Mouse (Mus musculus) olfactory bulb, adult 2 months (tissue): ENCODE results near the gene Hnf1a. TPM values are rescaled to one million over a fixed set of nuclear protein-coding genes. Genes with fewer than 3 reads are reported as not detected.
"Not testable (repeated sequence)": the region's sequence is repeated elsewhere in the genome, so short reads cannot be mapped to it uniquely, and the experiment has no call there.

Experiments
- H3K27ac ChIP-seq: fragments of 200-500 bp; 2 replicates; pipeline ENCODE4 v1.5.1; 2012; ENCODE audit warnings: low read depth, low read length; ENCODE audit not compliant: insufficient read depth
- H3K4me1 ChIP-seq: fragments of 200-500 bp; 2 replicates; pipeline ENCODE4 v1.6.1; 2012; ENCODE audit warnings: low read length; ENCODE audit not compliant: control insufficient read depth, insufficient read depth
- H3K4me3 ChIP-seq: fragments of 200-500 bp; 2 replicates; pipeline ENCODE4 v1.5.1; 2012; ENCODE audit warnings: mild to moderate bottlenecking, low read depth, low read length, moderate library complexity; ENCODE audit not compliant: insufficient read depth
- CTCF ChIP-seq: fragments of 200-500 bp; IDR thresholded peaks from 2 replicates; pipeline ENCODE4 v1.5.1; 2012; ENCODE audit warnings: low read depth, mild to moderate bottlenecking, low read length, moderate library complexity; ENCODE audit not compliant: insufficient read depth
- POLR2A ChIP-seq: fragments of 200-500 bp; IDR thresholded peaks from 2 replicates; pipeline ENCODE4 v1.6.1; 2012; ENCODE audit warnings: mild to moderate bottlenecking, low read depth, low read length, moderate library complexity; ENCODE audit not compliant: insufficient read depth
- whole genome bisulfite sequencing: fragments of 180-500 bp; shearing (Covaris S2); methylation state at CpG from one replicate; pipeline ENCODE4 v1.1.7; 2018; 5-methylcytosine and 5-hydroxymethylcytosine counted together
- polyA plus RNA-seq: library from polyadenylated mRNA; stranded (reverse); fragments of >200 nt; gene quantifications from 2 replicates; pipeline ENCODE4 v1.2.4, GENCODE M21; 2012; ENCODE audit warnings: low replicate concordance; ENCODE audit not compliant: missing spikeins, insufficient read depth, insufficient read length

The Hnf1a gene
- polyA plus RNA-seq, 1 experiment, result not detected

DNA sequence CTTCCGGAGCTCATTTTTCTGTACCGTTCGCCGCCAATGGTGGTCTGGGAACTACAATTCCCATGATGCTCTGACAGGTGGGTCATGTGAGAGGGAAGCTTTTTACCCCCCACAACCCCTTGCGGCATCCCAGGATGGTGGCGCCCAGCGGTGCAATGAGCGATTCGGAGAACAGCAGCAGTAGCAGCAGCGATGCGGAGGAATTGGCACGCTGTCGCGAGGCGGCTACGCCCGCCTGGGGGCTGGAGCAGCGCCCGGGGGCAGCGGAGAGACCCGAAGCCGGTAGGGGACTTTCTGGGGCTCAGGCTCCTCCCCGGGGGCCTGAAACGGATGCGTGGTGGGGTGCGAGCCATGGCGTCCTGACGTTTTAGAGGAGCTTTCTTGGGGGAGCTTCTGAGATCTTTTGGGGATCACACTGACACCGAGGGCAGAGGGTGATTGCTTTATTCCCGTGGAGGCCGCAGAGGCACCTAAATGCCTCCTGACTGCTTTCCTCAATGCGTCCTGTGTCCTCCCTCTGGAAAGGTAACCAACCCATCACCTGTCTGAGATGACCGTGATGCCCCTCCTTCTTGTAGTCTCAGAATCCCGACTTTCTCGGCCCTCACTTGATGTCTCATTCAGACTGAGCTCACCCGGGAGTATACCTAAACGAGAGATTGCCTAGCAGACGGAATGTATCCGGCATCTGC is 28.7 kb downstream of the Hnf1a start, which contains the start of gene 2210016L21Rik:
Gene 2210016L21Rik (plus strand): TSS at position 85 of the 692 bp plus-strand sequence.
- H3K4me1 ChIP-seq, result peaks cover 8% of the 10 kb centered on the region
- TF ChIP-seq CTCF, result no peak
- TF ChIP-seq POLR2A, result peak; percentile 76
- H3K4me3 ChIP-seq, result peak within 1 kb of the TSS; percentile 61
- under 1% methylated on average over 39 of the region's 39 CpGs for WGBS
- peak within 1 kb of the TSS; percentile 52; the same call in 1 of the 2 replicates for H3K27ac ChIP-seq

DNA sequence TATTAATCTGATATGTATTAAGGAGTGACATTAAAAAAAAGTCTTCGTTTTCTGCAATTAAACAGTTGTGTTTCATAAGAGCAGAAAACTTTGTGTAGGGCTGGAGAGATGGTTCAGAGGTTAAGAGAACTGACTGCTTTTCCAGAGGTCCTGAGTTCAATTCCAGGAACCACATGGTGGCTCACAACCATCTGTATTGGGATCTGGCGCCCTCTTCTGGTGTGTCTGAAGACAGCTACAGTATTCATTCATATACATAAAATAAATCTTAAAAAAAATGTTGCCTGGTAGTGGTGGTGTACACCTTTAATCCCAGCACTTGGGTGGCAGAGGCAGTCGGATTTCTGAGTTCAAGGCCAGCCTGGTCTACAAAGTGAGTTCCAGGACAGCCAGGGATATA is 29.8 kb downstream of the Hnf1a start:
- peaks cover 14% of the 10 kb centered on the region for H3K4me1 ChIP-seq
- WGBS, result 65% methylated on average over 3 of the region's 3 CpGs
- not testable (repeated sequence) for H3K4me3 ChIP-seq, H3K27ac ChIP-seq

DNA sequence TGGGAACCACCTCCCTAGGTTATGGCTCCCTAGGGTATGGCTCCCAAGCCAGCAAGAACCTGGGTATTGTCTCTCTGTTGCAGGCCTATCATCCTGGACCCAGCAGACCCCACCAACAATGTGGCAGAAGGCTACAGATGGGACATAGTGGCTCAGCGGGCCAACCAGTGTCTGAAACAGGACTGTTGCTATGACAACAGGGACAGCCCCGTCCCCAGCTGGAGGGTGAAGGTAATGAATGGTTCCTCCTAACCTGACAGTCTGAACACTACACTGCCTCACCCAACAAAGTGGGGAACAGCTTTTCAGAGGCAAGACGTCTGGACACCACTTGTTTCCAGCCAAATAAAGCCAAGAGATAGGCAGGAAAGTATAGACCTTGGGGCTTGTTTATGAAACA is 35.1 kb downstream of the Hnf1a start:
- no peak for TF ChIP-seq CTCF
- TF ChIP-seq POLR2A, result no peak
- H3K4me3 ChIP-seq, result no peak overlapping the region
- H3K27ac ChIP-seq, result no peak overlapping the region
- H3K4me1 ChIP-seq, result peaks cover 13% of the 10 kb centered on the region
- 20% methylated on average over 3 of the region's 3 CpGs for WGBS

DNA sequence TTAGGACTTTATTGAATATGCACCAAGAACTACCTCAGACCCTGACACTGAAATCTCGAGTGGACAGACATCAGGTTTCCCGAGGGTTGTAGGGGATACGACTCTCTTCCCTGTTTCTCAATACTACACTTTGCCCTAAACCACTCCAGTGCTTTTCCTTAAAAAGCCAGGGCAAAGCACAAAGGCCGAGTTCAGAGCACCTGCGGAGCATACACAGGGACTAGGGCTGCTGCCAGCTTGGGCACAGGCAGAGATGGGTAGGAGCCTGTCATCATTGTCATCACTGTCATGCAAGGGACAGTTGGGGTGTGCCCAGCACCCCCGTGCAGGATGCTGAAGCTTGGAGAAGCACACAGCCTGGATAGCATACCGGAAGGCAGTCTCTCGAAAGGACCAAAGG is 37.7 kb downstream of the Hnf1a start:
- no peak for TF ChIP-seq CTCF
- TF ChIP-seq POLR2A, result no peak
- Histone ChIP-seq H3K4me1 (peaks cover 13% of the 10 kb centered on the region), H3K4me3 (no peak overlapping the region), H3K27ac (no peak overlapping the region)
- WGBS, result 87% methylated on average over 8 of the region's 8 CpGs

DNA sequence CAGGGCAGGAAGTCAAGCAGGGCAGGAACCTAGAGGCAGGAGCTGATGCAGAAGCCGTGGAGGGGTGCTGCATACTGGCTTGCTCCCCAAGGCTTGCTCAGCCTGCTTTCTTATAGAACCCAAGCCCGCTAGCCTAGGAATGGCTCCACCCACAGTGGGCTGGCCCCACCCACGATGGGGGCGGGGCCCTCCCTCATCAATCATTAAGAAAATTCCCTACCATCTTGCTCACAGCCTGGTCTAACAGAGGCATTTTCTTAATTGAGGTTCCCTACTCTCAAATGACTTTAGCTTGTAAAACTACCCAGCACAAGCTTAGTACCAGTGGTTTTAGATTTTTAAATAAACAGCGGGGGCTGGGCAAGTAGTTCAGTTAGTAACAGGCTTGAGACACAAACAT is 39.3 kb downstream of the Hnf1a start:
- Histone ChIP-seq H3K4me1 (peaks cover 6% of the 10 kb centered on the region), H3K4me3 (no peak overlapping the region), H3K27ac (no peak overlapping the region)
- no peak for TF ChIP-seq POLR2A
- TF ChIP-seq CTCF, result no peak
- WGBS, result 69% methylated on average over 5 of the region's 5 CpGs

DNA sequence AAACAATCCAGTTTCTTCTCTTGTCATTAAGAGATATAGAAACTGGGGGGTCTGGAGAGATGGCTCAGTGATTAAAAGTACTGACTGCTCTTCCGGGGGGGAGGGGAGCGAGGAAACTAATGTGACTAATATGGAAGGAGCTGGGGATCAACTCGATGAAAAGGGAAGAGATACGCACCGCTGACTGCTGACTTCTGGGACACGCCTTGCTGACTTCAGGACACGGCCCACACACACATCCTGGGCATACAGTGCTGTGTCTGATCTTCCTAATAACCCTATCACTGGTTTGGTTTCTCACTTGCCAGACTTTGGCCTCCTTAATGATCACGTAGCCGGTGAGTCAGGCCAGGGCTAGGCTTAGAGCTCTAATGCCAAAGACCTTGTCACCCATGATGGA is 44.1 kb downstream of the Hnf1a start:
- H3K4me3 ChIP-seq, result no peak overlapping the region
- TF ChIP-seq CTCF, result no peak
- H3K4me1 ChIP-seq, result peaks cover 6% of the 10 kb centered on the region; the same call in 1 of the 2 replicates
- no peak overlapping the region for H3K27ac ChIP-seq
- WGBS, result 87% methylated on average over 9 of the region's 9 CpGs

DNA sequence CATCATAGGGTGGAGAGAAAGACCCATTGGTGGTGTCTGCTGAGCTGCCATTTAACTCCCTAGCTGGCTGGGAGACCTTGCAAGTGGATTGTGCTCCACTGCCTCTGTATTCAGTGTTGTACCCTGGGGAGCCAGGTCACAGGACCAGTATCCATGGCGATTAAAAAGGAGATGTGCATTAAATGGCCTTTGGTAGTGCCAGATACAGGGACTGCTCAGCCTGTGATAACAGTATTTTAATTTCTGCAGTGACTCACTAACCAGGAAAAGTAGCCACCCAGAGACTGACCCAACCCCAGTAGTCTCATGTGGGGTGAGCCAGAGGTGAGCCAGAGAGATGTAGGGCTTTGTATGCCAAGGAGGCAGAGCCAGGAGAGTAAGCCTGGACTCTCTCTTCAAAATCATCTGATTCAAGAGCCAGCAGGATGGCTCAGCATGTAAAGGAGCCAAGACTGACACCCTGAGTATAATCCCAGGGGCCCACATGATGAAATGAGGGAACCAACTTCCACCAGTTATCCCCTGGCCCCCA is 44.7 kb downstream of the Hnf1a start:
- no peak for TF ChIP-seq POLR2A
- no peak for TF ChIP-seq CTCF
- 57% methylated on average over 1 of the region's 1 CpGs for WGBS
- Histone ChIP-seq H3K4me1 (peaks cover 6% of the 10 kb centered on the region; the same call in 1 of the 2 replicates), H3K4me3 (no peak overlapping the region), H3K27ac (no peak overlapping the region)

DNA sequence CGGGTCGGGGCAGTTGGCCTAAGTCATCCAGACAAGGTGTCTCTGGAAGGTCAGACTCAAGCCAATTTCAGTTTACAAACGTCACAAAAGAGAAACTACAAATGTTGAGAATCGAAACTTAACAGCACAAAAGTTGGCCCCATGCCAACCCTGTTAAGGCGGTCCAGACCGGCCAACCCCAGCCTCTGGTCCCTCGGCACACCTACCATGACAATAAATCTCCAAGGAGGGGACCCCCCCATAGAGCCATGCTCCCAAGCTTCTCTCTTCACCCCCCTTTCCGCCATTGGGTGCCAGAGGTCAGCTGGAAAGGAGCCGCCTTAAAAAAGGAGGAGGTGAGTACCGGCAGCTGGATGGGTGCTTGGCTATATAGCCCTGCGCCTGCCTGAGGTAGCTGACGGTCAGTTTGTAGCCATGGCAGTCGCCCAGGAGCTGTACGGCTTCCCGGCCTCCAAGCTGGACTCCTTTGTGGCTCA is 47.9 kb downstream of the Hnf1a start, which contains the start of gene Oasl1:
Gene Oasl1 (plus strand): TSS at position 243 of the 476 bp plus-strand sequence.
- WGBS, result 27% methylated on average over 15 of the region's 15 CpGs
- Histone ChIP-seq H3K4me1 (peaks cover 6% of the 10 kb centered on the region; the same call in 1 of the 2 replicates), H3K27ac (no peak within 1 kb of the TSS), H3K4me3 (peak within 1 kb of the TSS; percentile 21; the same call in 1 of the 2 replicates)
- TF ChIP-seq CTCF, result no peak
- no peak for TF ChIP-seq POLR2A

DNA sequence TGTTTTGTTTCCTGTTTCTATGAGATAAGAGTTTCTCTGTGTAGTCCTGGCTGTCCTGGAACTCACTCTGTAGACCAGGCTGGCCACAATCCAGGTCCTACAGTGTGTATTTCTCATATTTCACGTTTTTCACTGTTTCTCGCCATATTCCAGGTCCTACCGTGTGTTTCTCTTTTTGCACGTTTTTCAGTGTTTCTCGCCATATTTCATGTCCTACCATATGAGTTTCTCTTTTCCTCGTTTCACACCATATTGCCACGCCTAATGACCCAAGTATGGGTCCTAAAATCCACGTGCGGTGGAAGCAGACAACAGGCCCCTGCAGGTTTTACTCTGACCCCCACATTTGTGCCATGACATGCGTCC is 48.5 kb downstream of the Hnf1a start:
- WGBS, result 62% methylated on average over 10 of the region's 10 CpGs
- TF ChIP-seq POLR2A (no peak), CTCF (no peak)
- Histone ChIP-seq H3K27ac (no peak overlapping the region), H3K4me1 (peaks cover 6% of the 10 kb centered on the region; the same call in 1 of the 2 replicates), H3K4me3 (no peak overlapping the region)
